26 mouse cellular contexts compared by ENCODE assay signal in the genomic region with DNA sequence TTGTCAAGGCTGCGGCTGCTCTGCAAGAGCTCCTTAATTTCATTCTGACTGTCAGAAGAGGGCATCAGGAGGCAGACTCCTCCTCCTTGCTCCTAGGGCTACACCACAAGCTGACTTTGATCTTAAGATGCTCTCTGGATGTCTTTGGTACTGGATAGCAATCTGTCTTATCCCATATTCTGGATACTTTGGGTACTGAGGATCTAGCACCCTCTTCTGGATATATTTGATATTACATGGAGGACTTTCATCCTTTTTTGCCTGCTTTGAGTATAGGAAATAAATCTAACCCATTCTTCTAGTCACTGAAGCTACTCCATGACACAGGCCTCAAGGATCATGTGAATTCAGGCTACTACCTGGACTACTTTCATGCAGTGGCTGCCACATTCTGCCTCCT. TPM values are rescaled to one million over a fixed set of nuclear protein-coding genes. Genes with fewer than 3 reads are reported as not detected.
DNase-seq lines count a peak whose midpoint lies in the region; ATAC-seq and TF ChIP-seq lines count a peak whose summit lies in the region.
"Not testable (repeated sequence)": the region's sequence is repeated elsewhere in the genome, so short reads cannot be mapped to it uniquely, and the experiment has no call there.
"Had no signal": no experiment of that assay in that cellular context is flagged by ENCODE, and none has a peak within 500 bp of the region (broad histone marks: within the 10 kb centered on the region; RNA-seq: fewer than 3 reads in every experiment).

No protein-coding gene starts in this region.

- 84% methylated on average over 1 of the region's 1 CpGs for WGBS in heart, adult 2 months
- 63% methylated on average over 1 of the region's 1 CpGs for WGBS in kidney, adult 2 months
- 70% methylated on average over 1 of the region's 1 CpGs for WGBS in liver, postnatal 0 days (ENCODE audit: insufficient replicate concordance)

- H3K4me1 ChIP-seq in CH12.LX (ENCODE audit: control insufficient read depth in 1 of 2, insufficient read depth in 2 of 2); heart, adult 2 months (ENCODE audit: control insufficient read depth, insufficient read depth, low read length); kidney, adult 2 months (ENCODE audit: control insufficient read depth, insufficient read depth, low read length); liver, postnatal 0 days (ENCODE audit: insufficient read depth): not testable (repeated sequence)

- dilution Hi-C loops in CH12.LX (cut with MboI; ENCODE audit: extremely low pct_ligation_motif_present, extremely low pct_unique_long_range_greater_than_20kb, low sequenced_read_pairs), result not testable (repeated sequence)

- not testable (repeated sequence) for H3K4me3 ChIP-seq in CH12.LX (replicated peaks in 1 of 3; ENCODE audit: low read depth in 2 of 3, low read length in 2 of 3, poor library complexity in 1 of 3); heart, adult 2 months; kidney, adult 2 months (ENCODE audit: insufficient read depth, low read depth, low read length); liver, postnatal 0 days (ENCODE audit: low read depth, low read length)

- not testable (repeated sequence) for TF ChIP-seq POLR2A in CH12.LX (IDR thresholded peaks at IDR 0.05; ENCODE audit: low read depth, low read length); heart, adult 2 months (IDR thresholded peaks at IDR 0.05; ENCODE audit: insufficient read depth, low read depth, low read length); kidney, adult 2 months (IDR thresholded peaks at IDR 0.05; ENCODE audit: low read depth, low read length)

- H3K27me3 ChIP-seq in CH12.LX (replicated peaks); heart, adult 2 months (ENCODE audit: control insufficient read depth, insufficient read depth, low read length); kidney, adult 2 months (replicated peaks; ENCODE audit: control insufficient read depth, insufficient read depth, low read length); liver, postnatal 0 days (ENCODE audit: insufficient read depth, low read length): not testable (repeated sequence)

- H3K9ac ChIP-seq in CH12.LX (ENCODE audit: insufficient read depth, low read depth); heart, adult 2 months (ENCODE audit: low read depth, low read length); liver, postnatal 0 days (replicated peaks): not testable (repeated sequence)

- not testable (repeated sequence) for DNase-seq in CH12.LX (ENCODE audit: extremely low read depth); heart, adult 2 months; liver, postnatal 0 days
- peak; percentile 3 for DNase-seq in cerebellum, adult 9-10 months
- DNase-seq in kidney, adult 2 months, result peak; percentile 3
- DNase-seq in layer of hippocampus, adult 9-10 months (ENCODE audit: low spot score), result peak; percentile 16
- DNase-seq in right cerebral cortex, adult 18-20 months, result peak; percentile 2

- H3K27ac ChIP-seq in CH12.LX (ENCODE audit: insufficient read depth, low read depth); heart, adult 2 months; kidney, adult 2 months (ENCODE audit: insufficient read depth, low read depth, low read length); liver, postnatal 0 days (ENCODE audit: low read depth): not testable (repeated sequence)

- intact Hi-C loops in heart, adult 2 months (cut with DNase I), result not testable (repeated sequence)

- H3K36me3 ChIP-seq in CH12.LX (replicated peaks in 1 of 2; ENCODE audit: control insufficient read depth in 1 of 2, insufficient read depth in 1 of 2, low read length in 1 of 2); heart, adult 2 months (ENCODE audit: control insufficient read depth, insufficient read depth, low read length); kidney, adult 2 months (ENCODE audit: control insufficient read depth, insufficient read depth, low read length); liver, postnatal 0 days (replicated peaks; ENCODE audit: insufficient read depth, low read length): not testable (repeated sequence)

- TF ChIP-seq CTCF in CH12.LX (conservative IDR thresholded peaks at IDR 0.05 in 1 of 2, IDR thresholded peaks at IDR 0.05 in 1 of 2; ENCODE audit: low read depth in 2 of 2, low read length in 2 of 2), result peak; percentile 17 to 42; a peak in 2 of 4 replicates
- TF ChIP-seq CTCF in heart, adult 2 months (IDR thresholded peaks at IDR 0.05), result peak; percentile 35
- TF ChIP-seq CTCF in kidney, adult 2 months (conservative IDR thresholded peaks at IDR 0.05; ENCODE audit: insufficient read depth, insufficient read length, low read depth, low read length), result not testable (repeated sequence)
- peak; percentile 23; the same call in 1 of the 2 replicates for TF ChIP-seq CTCF in liver, postnatal 0 days (IDR thresholded peaks at IDR 0.05; ENCODE audit: low read depth)

- not testable (repeated sequence) for H3K4me2 ChIP-seq in CH12.LX (ENCODE audit: insufficient read depth, low read depth, poor library complexity, severe bottlenecking); liver, postnatal 0 days (ENCODE audit: low read depth, low read length)

- not testable (repeated sequence) for ATAC-seq in liver, postnatal 0 days

- not testable (repeated sequence) for H3K79me2 ChIP-seq in CH12.LX (replicated peaks; ENCODE audit: control insufficient read depth, extremely low read depth, insufficient read depth, poor library complexity, severe bottlenecking); heart, adult 2 months (replicated peaks; ENCODE audit: control insufficient read depth, insufficient read depth, low read length)

- peak; percentile 31 for TF ChIP-seq RAD21 in CH12.LX (IDR thresholded peaks at IDR 0.05; ENCODE audit: low read depth, low read length)

- TF ChIP-seq EP300 in CH12.LX (IDR thresholded peaks at IDR 0.05; ENCODE audit: low read length); heart, adult 2 months (IDR thresholded peaks at IDR 0.05; ENCODE audit: insufficient read depth, low read depth, low read length); liver, postnatal 0 days (IDR thresholded peaks at IDR 0.05; ENCODE audit: low read depth): not testable (repeated sequence)

- in situ Hi-C loops in CH12.LX (cut with MboI; ENCODE audit: low pct_ligation_motif_present, low pct_unique_long_range_greater_than_20kb, low sequenced_read_pairs), result not testable (repeated sequence)

- H3K9me3 ChIP-seq in CH12.LX (replicated peaks; ENCODE audit: low read length); liver, postnatal 0 days (ENCODE audit: low read length): not testable (repeated sequence)

RNA-seq across cellular contexts. Expression of gene Gm8267, which starts 7.4 kb away (rescaled TPM):
- total RNA-seq in CH12.LX (2012; rRNA removed), result 0.13 TPM in 1 of 2 replicates, not detected in the other
- not detected in 2 replicates for total RNA-seq in CH12.LX (2014; rRNA removed)
- not detected in 2 replicates for polyA plus RNA-seq in CH12.LX (2012; ENCODE audit: insufficient read length, low read depth)
- not detected for total RNA-seq in heart, adult 2 months (2021)
- not detected in 2 replicates for polyA plus RNA-seq in heart, adult 2 months (2012; rRNA removed)
- polyA plus RNA-seq in kidney, adult 2 months (2012; rRNA removed), result not detected in 2 replicates
- not detected in 2 replicates for polyA plus RNA-seq in liver, postnatal 0 days (2015; fragmentation: Nextera tagmentation; extraction: Ambion mirVana)
- total RNA-seq: adrenal gland, adult 8-10 months; adrenal gland, postnatal 36 days; common myeloid progenitor, adult 5-6 weeks; gastrocnemius, postnatal 10 days; gastrocnemius, postnatal 4 days; heart, adult 8-10 months; heart, postnatal 36 days had no signal
- polyA plus RNA-seq: CD4-positive, CD25-positive, alpha-beta regulatory T cell, adult 4 months; cerebellum, adult 2 months; embryonic facial prominence, embryonic 11.5 days; embryonic facial prominence, embryonic 15.5 days; erythroblast, embryonic 14.5 days; forebrain, embryonic 10.5 days; forebrain, embryonic 14.5 days; heart, embryonic 12.5 days; heart, embryonic 16.5 days; hindbrain, embryonic 11.5 days; hindbrain, embryonic 15.5 days; inflammation-experienced regulatory T-cells, adult 6 months had no signal

RNA-seq across cellular contexts. Expression of gene Gm8257, which starts 36.5 kb away (rescaled TPM):
- not detected in 2 replicates for total RNA-seq in CH12.LX (2012; rRNA removed)
- total RNA-seq in CH12.LX (2014; rRNA removed), result not detected in 2 replicates
- polyA plus RNA-seq in CH12.LX (2012; ENCODE audit: insufficient read length, low read depth), result 1.1 and 2.8 TPM in 2 replicates
- total RNA-seq in heart, adult 2 months (2021), result not detected
- not detected in 2 replicates for polyA plus RNA-seq in heart, adult 2 months (2012; rRNA removed)
- polyA plus RNA-seq in kidney, adult 2 months (2012; rRNA removed), result not detected in 2 replicates
- polyA plus RNA-seq in liver, postnatal 0 days (2015; fragmentation: Nextera tagmentation; extraction: Ambion mirVana), result not detected in 2 replicates
- total RNA-seq: adrenal gland, adult 8-10 months; adrenal gland, postnatal 36 days; common myeloid progenitor, adult 5-6 weeks; gastrocnemius, postnatal 10 days; gastrocnemius, postnatal 4 days; heart, adult 8-10 months; heart, postnatal 36 days had no signal
- polyA plus RNA-seq: CD4-positive, CD25-positive, alpha-beta regulatory T cell, adult 4 months; cerebellum, adult 2 months; embryonic facial prominence, embryonic 15.5 days; erythroblast, embryonic 14.5 days; forebrain, embryonic 10.5 days; forebrain, embryonic 14.5 days; heart, embryonic 12.5 days; heart, embryonic 16.5 days; hindbrain, embryonic 11.5 days; hindbrain, embryonic 15.5 days; inflammation-experienced regulatory T-cells, adult 6 months had no signal
